Mouse (Mus musculus) kidney, embryonic 14.5 days (tissue): ENCODE measurements at regions not wholly inside any gene's neighbourhood (a gene's known extent, or its start where the extent isn't known, plus 50 kb on each side); places are given as distances from the start of the nearest gene placed in this dataset.
A peak's percentile ranks its signal among the peaks of the same experiment; 100 is the strongest.

ENCODE experiments used
- ATAC-seq: fragments of 200-750 bp; cut with Nextera tagmentation; 2 replicates; pipeline ENCODE4 v1.8.0; 2017; ENCODE audit warnings: moderate number of reproducible peaks, mild to moderate bottlenecking, moderate TSS enrichment, moderate library complexity; ENCODE audit not compliant: low FRiP score, low TSS enrichment
- H3K27ac ChIP-seq: fragments of 300-500 bp; sonication (generic); 2 replicates; pipeline ENCODE4 v1.5.1; 2014; ENCODE audit warnings: low read depth, mild to moderate bottlenecking, low read length, moderate library complexity, mixed read lengths
- H3K27me3 ChIP-seq: fragments of 300-500 bp; sonication (generic); 2 replicates; pipeline ENCODE4 v1.6.1; 2014; ENCODE audit warnings: mild to moderate bottlenecking, low read length; ENCODE audit not compliant: control insufficient read depth, insufficient read depth
- H3K36me3 ChIP-seq: fragments of 300-500 bp; sonication (generic); 2 replicates; pipeline ENCODE4 v1.6.1; 2014; ENCODE audit warnings: low read length, mixed read lengths; ENCODE audit not compliant: control insufficient read depth, insufficient read depth
- H3K4me1 ChIP-seq: fragments of 300-500 bp; sonication (generic); 2 replicates; pipeline ENCODE4 v1.6.1; 2014; ENCODE audit warnings: low read length, mixed read lengths; ENCODE audit not compliant: control insufficient read depth, insufficient read depth
- H3K4me2 ChIP-seq: fragments of 300-500 bp; sonication (generic); replicated peaks from 2 replicates; pipeline ENCODE4 v1.6.1; 2014; ENCODE audit warnings: low read depth, mild to moderate bottlenecking, low read length
- H3K4me3 ChIP-seq: fragments of 300-500 bp; sonication (generic); 2 replicates; pipeline ENCODE4 v1.5.1; 2014; ENCODE audit warnings: mild to moderate bottlenecking, low read length
- H3K9ac ChIP-seq: fragments of 300-500 bp; sonication (generic); 2 replicates; pipeline ENCODE4 v1.6.1; 2014; ENCODE audit warnings: low read depth, mild to moderate bottlenecking, low read length, moderate library complexity
- H3K9me3 ChIP-seq: fragments of 300-500 bp; sonication (generic); 2 replicates; pipeline ENCODE4 v1.6.1; 2016; ENCODE audit warnings: low read length; ENCODE audit not compliant: control insufficient read depth
- WGBS: fragments of 180-500 bp; shearing (Covaris S2); extraction: QIAGEN DNeasy Blood & Tissue Kit; methylation state at CpG from one replicate; pipeline ENCODE4 v1.1.7; 2014; 5-methylcytosine and 5-hydroxymethylcytosine counted together

DNA sequence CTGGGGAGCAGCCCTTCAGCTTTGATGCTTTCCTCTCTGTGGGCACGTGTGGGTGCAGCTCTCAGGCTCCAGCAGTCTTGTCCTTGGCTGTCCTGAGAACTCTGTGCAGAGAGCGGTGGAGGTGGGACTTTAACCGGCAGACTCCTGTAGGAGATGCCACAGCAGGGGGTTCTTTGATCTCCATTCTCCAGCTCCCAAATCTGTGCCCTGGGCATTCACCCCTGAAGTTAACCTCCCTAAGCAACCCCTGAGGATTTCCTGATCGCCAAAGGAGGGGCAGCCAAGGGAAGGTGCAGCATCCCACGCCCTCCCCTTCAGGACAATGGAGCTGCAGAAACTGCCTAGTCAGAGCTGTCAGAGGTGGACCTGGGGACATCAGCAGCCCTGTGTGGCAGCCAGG, 73.2 kb upstream of the Spaca7 start:
- Histone ChIP-seq H3K4me1 (peaks cover 5% of the 10 kb centered on the region; the same call in 1 of the 2 replicates), H3K4me2 (no peak overlapping the region), H3K9me3 (no peaks in the 10 kb centered on the region), H3K27me3 (peaks cover 56% of the 10 kb centered on the region), H3K4me3 (no peak overlapping the region), H3K36me3 (no peaks in the 10 kb centered on the region), H3K27ac (no peak overlapping the region), H3K9ac (no peak overlapping the region)
- 9% methylated on average over 5 of the region's 5 CpGs for WGBS
- peak; percentile 66 for ATAC-seq

DNA sequence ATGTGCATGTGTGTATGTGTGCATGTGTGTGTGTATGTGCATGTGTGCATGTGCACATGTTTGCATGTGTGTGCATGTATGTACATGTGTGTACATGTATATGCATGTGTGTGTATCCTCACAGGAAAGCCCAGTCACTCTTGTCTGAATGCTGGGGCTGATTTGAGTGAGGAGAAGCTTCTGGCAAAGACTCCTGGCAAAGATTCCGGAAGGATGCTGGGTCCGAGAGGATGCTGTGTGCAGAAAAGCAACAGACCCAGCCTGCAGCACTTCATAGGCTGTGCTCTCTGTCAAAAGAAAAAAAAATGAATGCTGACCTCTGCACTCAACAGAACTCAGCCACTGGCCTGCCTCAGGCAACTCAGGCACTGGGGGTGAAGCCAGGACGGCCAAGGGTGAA, 72.5 kb upstream of the Spaca7 start:
- Histone ChIP-seq H3K4me3 (no peak overlapping the region), H3K9me3 (no peaks in the 10 kb centered on the region), H3K9ac (no peak overlapping the region), H3K4me1 (peaks cover 5% of the 10 kb centered on the region; the same call in 1 of the 2 replicates), H3K27me3 (peaks cover 62% of the 10 kb centered on the region), H3K4me2 (no peak overlapping the region), H3K27ac (no peak overlapping the region), H3K36me3 (no peaks in the 10 kb centered on the region)
- no peak for ATAC-seq
- 61% methylated on average over 3 of the region's 3 CpGs for WGBS

DNA sequence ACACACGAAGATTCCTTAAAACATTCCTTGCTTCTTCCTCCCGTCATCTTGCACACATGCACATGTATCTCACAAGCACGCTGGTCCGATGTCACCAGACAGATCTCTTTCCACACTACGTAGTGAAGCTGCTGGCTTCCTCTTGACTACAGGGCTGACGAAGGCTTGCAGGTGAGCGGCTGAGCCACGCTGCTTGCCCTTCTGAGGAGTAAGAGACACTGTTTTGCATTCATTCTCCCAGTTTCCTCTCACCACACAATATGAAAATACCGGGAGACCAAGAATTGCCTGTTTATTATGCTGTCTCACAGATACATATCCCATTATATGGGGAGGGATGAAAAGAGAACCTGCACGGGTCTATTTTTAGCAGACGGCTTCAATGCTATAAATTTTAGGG, 71.0 kb upstream of the Spaca7 start:
- peaks cover 71% of the 10 kb centered on the region for H3K27me3 ChIP-seq
- ATAC-seq: no peak
- 1% methylated on average over 11 of the region's 11 CpGs for WGBS

DNA sequence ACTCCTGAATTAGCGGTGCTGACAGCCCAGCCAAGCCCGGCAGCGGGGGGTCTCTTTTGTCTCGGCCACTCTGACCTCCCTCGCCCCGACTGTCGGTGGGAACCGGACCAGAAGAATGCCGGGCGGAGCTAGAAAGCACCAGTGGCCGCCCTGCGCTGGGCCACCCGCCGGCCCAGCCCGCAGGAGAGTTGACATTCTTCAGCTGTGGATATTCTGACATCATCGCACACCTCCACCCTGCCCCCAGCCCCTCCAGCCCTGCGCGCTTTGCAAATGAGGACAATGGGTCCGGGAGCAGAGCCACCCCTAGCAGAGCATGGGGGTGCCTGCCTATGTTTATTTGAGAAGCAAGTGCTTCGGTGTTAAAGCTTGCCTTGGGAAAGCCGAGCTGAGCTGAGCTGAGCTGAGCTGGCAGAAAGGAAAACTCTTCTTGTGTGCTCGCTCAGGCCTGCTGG, 70.5 kb upstream of the Spaca7 start:
- peaks cover 5% of the 10 kb centered on the region; the same call in 1 of the 2 replicates for H3K4me1 ChIP-seq
- peaks cover 74% of the 10 kb centered on the region for H3K27me3 ChIP-seq
- H3K9me3 ChIP-seq: no peaks in the 10 kb centered on the region
- H3K36me3 ChIP-seq: no peaks in the 10 kb centered on the region
- H3K9ac ChIP-seq: no peak overlapping the region
- peak overlapping the region; percentile 35 for H3K4me2 ChIP-seq
- no peak overlapping the region for H3K27ac ChIP-seq
- no peak; the same call in 1 of the 2 replicates for ATAC-seq
- peak overlapping the region; percentile 21 for H3K4me3 ChIP-seq
- under 1% methylated on average over 22 of the region's 22 CpGs for WGBS

More for the DNA sequence above, 71.0 kb upstream of the Spaca7 start:
- Histone ChIP-seq H3K4me1 (peaks cover 5% of the 10 kb centered on the region; the same call in 1 of the 2 replicates), H3K27ac (no peak overlapping the region), H3K4me3 (peak overlapping the region; percentile 21), H3K36me3 (no peaks in the 10 kb centered on the region), H3K9me3 (no peaks in the 10 kb centered on the region), H3K9ac (no peak overlapping the region), H3K4me2 (peak overlapping the region; percentile 35)

DNA sequence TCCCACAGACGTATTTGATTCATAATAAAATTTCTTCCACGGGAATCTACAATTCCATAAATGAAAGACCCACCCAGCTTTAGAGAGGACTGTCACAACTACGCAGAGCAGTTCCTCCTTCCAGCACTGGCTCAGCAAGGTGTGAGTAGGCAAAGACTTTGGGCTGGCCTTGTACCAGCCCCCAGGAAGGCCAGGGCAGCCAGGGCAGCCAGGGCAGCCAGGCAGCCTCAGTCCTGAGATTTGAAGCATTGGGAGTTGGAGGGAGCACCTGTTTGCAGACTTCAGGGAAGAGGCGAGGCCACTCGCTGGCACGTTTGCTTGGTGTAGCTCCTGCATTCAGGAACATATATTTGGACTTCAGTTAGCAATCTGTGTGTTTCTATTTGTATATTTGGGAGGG, 70.0 kb upstream of the Spaca7 start:
- Histone ChIP-seq H3K4me2 (peak overlapping the region; percentile 35; the same call in 1 of the 2 replicates), H3K9me3 (no peaks in the 10 kb centered on the region), H3K4me3 (peak overlapping the region; percentile 21; the same call in 1 of the 2 replicates), H3K4me1 (peaks cover 5% of the 10 kb centered on the region; the same call in 1 of the 2 replicates), H3K27ac (no peak overlapping the region), H3K27me3 (peaks cover 72% of the 10 kb centered on the region), H3K9ac (no peak overlapping the region), H3K36me3 (no peaks in the 10 kb centered on the region)
- no peak for ATAC-seq
- whole genome bisulfite sequencing: 12% methylated on average over 6 of the region's 6 CpGs

DNA sequence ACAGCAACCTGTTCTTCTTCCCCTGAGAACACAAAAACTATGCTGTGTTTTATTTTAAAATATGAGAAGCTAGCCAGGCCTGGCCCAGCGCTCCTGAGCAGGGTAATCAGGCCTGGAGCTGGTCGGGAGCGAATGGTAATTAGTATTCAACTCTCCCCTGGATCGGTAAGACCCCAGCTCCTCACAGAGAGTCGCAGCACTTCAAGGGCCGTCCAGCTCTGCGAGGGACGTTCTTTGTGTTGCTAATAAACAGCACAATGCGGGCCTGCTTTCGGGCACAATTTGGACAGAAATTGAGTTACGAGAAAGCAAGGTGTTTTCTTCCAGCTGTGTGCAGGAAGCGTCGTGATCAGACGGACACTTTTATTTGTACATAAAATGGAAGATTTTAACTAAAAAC, 69.5 kb upstream of the Spaca7 start:
- no peaks in the 10 kb centered on the region for H3K36me3 ChIP-seq

DNA sequence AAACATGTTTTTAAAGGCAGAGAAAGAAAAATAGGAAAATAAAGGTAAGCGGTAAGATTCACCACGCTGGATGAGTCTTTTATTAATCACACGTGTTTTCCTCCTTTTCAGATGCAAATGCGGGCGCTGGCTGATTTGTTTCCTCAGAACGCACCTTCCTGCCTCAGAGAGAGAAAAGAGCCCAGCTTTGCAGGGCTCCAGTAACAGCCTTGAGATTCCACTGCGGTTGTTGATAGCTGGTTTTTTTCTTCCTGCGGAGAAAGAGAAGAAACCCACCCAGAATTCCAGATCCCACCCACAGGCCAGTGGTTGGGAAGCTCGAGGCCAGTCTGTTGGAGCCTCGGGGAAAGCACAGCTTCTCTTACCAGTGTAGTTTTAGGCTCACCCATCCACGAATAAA, 68.6 kb upstream of the Spaca7 start:
- Histone ChIP-seq H3K36me3 (no peaks in the 10 kb centered on the region), H3K9ac (no peak overlapping the region), H3K27me3 (peaks cover 71% of the 10 kb centered on the region), H3K27ac (no peak overlapping the region), H3K4me2 (no peak overlapping the region), H3K9me3 (no peaks in the 10 kb centered on the region), H3K4me3 (no peak overlapping the region), H3K4me1 (peaks cover 5% of the 10 kb centered on the region; the same call in 1 of the 2 replicates)
- WGBS: 3% methylated on average over 10 of the region's 11 CpGs
- no peak for ATAC-seq

More for the DNA sequence above, 69.5 kb upstream of the Spaca7 start:
- Histone ChIP-seq H3K4me3 (no peak overlapping the region), H3K9me3 (no peaks in the 10 kb centered on the region), H3K4me1 (peaks cover 5% of the 10 kb centered on the region; the same call in 1 of the 2 replicates), H3K9ac (no peak overlapping the region), H3K4me2 (no peak overlapping the region), H3K27me3 (peaks cover 72% of the 10 kb centered on the region), H3K27ac (no peak overlapping the region)
- 2% methylated on average over 14 of the region's 14 CpGs for WGBS
- ATAC-seq: no peak

DNA sequence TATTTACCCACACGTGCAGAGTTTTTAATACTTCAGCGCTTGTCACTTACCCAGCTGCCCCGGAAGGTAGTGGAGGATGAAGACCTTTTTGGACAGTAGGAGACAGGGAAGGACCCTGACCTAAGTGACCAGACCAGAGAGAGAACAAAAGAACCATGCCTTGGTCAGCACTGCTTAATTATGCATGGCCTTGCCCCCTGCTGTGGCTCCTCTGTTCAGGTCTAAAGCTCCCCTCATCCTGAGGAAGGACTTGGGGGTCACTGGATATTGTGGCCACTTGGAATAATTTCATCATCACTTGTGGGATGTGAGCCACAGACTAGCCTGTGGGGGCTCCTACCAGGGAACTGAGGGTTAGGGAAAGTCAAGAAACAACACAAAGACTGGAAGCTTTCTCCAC, 68.1 kb upstream of the Spaca7 start:
- H3K9me3 ChIP-seq: no peaks in the 10 kb centered on the region
- H3K36me3 ChIP-seq: no peaks in the 10 kb centered on the region
- H3K4me1 ChIP-seq: peaks cover 5% of the 10 kb centered on the region; the same call in 1 of the 2 replicates
- WGBS: 13% methylated on average over 3 of the region's 3 CpGs
- H3K27me3 ChIP-seq: peaks cover 65% of the 10 kb centered on the region
- ATAC-seq: no peak
- H3K4me3 ChIP-seq: no peak overlapping the region
- no peak overlapping the region for H3K9ac ChIP-seq
- H3K4me2 ChIP-seq: no peak overlapping the region
- no peak overlapping the region for H3K27ac ChIP-seq

DNA sequence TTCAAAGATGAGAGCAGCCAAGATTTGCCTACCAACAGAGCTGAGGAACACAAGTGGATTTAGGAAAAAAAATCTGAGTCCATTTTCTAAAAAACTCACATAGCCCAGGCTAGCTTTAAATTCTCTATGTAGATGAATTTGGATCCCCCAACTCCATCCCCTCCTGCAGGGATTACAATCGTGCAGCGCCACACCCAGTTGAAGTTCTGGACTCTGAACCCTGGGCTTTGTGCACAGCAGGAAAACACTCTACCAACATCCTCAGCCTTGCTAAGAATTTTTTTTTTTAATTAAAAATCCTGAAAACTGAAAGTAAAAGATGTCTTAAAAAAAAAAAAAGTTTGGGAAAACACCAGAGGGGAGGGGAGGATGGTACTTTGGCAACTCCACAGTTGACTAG, 62.6 kb upstream of the Spaca7 start:
- H3K4me2 ChIP-seq: no peak overlapping the region
- no peaks in the 10 kb centered on the region for H3K36me3 ChIP-seq
- no peaks in the 10 kb centered on the region for H3K9me3 ChIP-seq
- peaks cover 15% of the 10 kb centered on the region for H3K27me3 ChIP-seq
- no peak overlapping the region for H3K9ac ChIP-seq
- no peaks in the 10 kb centered on the region for H3K4me1 ChIP-seq
- no peak overlapping the region for H3K27ac ChIP-seq
- whole genome bisulfite sequencing: 79% methylated on average over 2 of the region's 2 CpGs
- H3K4me3 ChIP-seq: no peak overlapping the region
- no peak for ATAC-seq
